Mouse (Mus musculus) liver, embryonic 12.5 days (tissue): ENCODE measurements around the gene Gstcd. TPM values are rescaled to one million over a fixed set of nuclear protein-coding genes. Genes with fewer than 3 reads are reported as not detected.

Source experiments
- ATAC-seq: fragments of 200-750 bp; cut with Nextera tagmentation; 2 replicates; pipeline ENCODE4 v1.8.0; 2017; ENCODE audit warnings: moderate number of reproducible peaks, mild to moderate bottlenecking, moderate library complexity
- H3K27ac ChIP-seq: fragments of 300-500 bp; sonication (generic); 2 replicates; pipeline ENCODE4 v1.5.1; 2016; ENCODE audit warnings: mild to moderate bottlenecking
- H3K27me3 ChIP-seq: fragments of 300-500 bp; sonication (generic); replicated peaks from 2 replicates; pipeline ENCODE4 v1.6.1; 2016; ENCODE audit warnings: mild to moderate bottlenecking, moderate library complexity
- H3K36me3 ChIP-seq: fragments of 300-500 bp; sonication (generic); 2 replicates; pipeline ENCODE4 v1.6.1; 2016; ENCODE audit warnings: mild to moderate bottlenecking, moderate library complexity
- H3K4me1 ChIP-seq: fragments of 300-500 bp; sonication (generic); 2 replicates; pipeline ENCODE4 v1.6.1; 2016
- H3K4me2 ChIP-seq: fragments of 300-500 bp; sonication (generic); 2 replicates; pipeline ENCODE4 v1.6.1; 2016; ENCODE audit warnings: mild to moderate bottlenecking, moderate library complexity
- H3K4me3 ChIP-seq: fragments of 300-500 bp; sonication (generic); 2 replicates; pipeline ENCODE4 v1.5.1; 2016; ENCODE audit warnings: mild to moderate bottlenecking, moderate library complexity
- H3K9ac ChIP-seq: fragments of 300-500 bp; sonication (generic); 2 replicates; pipeline ENCODE4 v1.6.1; 2016; ENCODE audit warnings: mild to moderate bottlenecking, moderate library complexity
- H3K9me3 ChIP-seq: fragments of 300-500 bp; sonication (generic); replicated peaks from 2 replicates; pipeline ENCODE4 v1.6.1; 2016; ENCODE audit warnings: mild to moderate bottlenecking, moderate library complexity
- WGBS: fragments of 180-500 bp; shearing (Covaris S2); methylation state at CpG from one replicate; pipeline ENCODE4 v1.1.7; 2016; ENCODE audit not compliant: insufficient replicate concordance; 5-methylcytosine and 5-hydroxymethylcytosine counted together
- polyA plus RNA-seq: library from polyadenylated mRNA; unstranded; fragments of >200 nt; fragmentation: Nextera tagmentation; extraction: Ambion mirVana; gene quantifications from 2 replicates; pipeline ENCODE4 v1.2.1, GENCODE M21; 2016

The Gstcd gene
- polyA plus RNA-seq: 5.9 and 6.3 TPM in 2 replicates

DNA sequence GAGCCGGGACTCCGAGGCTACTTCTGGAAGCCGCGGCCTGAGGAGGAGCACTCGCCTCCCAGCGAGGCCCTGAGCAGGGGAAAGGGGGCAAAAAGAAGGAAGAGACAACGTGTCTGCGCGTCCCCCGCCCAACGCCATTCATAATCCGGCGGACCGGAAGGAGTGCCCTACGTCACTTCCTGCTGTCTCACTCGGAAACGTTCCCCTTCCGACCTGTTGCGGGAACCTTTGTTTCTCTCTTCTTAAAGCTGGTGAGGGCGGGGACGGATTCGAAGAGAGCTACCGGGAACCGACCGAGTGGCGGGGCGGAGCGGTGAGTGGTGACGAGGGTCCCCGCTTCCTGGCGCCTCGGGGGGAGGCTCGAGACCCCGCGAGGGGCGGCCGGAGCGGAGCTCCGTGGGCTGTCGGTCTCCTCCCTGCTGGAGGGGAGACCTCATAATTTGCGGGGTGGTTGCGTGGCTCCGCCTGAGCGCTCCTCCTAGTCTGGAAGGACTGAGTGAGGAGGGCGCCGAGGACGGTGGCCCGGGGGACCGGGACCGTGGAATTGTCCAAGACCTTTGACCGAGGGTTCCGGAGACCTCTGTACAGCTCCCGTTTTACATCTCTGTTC lies at the start of gene Gstcd, which contains the start of gene Ints12:
TSS of gene Gstcd (minus strand) at position 370 of the 610 bp plus-strand sequence.
TSS of gene Ints12 (plus strand) at position 177 of the 610 bp plus-strand sequence.
- peak; percentile 96 for ATAC-seq
- Histone ChIP-seq H3K27ac (peak within 1 kb of the TSS; percentile 96), H3K4me3 (peak within 1 kb of the TSS; percentile 86), H3K4me1 (peaks cover 39% of the 10 kb centered on the region), H3K36me3 (peaks cover 2% of the 10 kb centered on the region), H3K9ac (peak within 1 kb of the TSS; percentile 97), H3K27me3 (no peaks in the 10 kb centered on the region), H3K9me3 (no peaks in the 10 kb centered on the region), H3K4me2 (peak within 1 kb of the TSS; percentile 76)
- WGBS: 2% methylated on average over 51 of the region's 53 CpGs

DNA sequence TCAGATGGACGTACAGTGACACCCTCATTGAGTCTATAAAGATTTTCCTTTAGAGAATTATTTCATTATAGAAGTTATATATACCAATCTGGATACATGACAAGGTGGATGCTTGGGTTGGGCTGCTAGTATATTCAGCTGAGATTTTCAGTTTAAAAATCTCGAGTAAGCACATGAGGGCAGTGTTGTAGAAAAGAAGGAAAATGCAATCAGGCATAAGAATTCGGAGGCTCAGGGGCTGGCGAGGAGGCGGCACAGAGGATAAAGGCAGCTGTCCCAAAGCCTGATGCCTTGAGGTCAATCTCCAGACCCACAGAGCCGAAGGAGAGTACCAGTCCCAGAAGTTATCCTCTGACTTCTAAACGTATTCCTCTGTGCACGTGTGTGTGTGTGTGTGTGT lies 40.8 kb upstream of the Gstcd start:
- Histone ChIP-seq H3K4me1 (no peaks in the 10 kb centered on the region), H3K9me3 (no peaks in the 10 kb centered on the region), H3K27ac (no peak overlapping the region), H3K4me3 (no peak overlapping the region), H3K27me3 (no peaks in the 10 kb centered on the region), H3K4me2 (no peak overlapping the region), H3K9ac (no peak overlapping the region), H3K36me3 (no peaks in the 10 kb centered on the region)
- 58% methylated on average over 8 of the region's 8 CpGs for WGBS
- ATAC-seq: no peak

DNA sequence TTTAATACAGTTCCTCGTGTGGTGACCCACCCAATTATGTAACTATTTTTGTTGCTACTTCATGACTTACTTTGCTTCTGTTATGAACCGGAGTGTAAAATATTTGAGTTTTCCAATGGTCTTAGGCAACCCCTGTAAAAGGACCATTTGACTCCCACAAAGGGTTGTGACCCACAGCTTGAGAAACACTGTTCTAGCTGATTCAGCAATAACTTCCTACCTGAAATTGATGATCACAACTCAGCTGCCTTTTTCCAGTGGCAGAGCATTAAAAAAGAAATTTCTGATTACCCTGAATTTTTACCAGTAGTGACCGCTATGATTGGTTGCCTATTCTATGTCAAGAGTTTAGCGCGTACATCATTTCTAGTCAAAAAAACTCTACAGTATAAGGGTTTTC lies 39.5 kb upstream of the Gstcd start:
- 87% methylated on average over 5 of the region's 5 CpGs for WGBS
- no peak for ATAC-seq
- H3K9ac ChIP-seq: no peak overlapping the region

DNA sequence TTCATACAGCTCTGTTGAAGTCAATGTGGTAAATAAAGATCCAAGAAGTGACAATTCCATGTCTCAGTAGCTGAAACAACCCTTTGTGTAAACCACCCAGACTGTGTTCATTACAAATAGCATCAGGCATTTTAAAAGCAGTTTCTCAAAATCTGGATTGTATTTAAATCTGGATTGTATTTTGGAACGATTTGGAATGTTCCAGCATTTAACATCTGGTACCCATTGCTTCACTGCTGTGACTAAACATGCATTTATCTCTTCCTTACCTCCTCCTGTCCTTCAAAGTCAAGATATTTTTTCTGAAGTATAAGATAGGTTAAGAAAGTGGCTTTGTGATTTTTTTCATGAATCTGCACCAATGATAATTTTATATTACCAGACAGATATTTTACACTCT lies 21.4 kb upstream of the Gstcd start:
- H3K4me1 ChIP-seq: no peaks in the 10 kb centered on the region
- no peaks in the 10 kb centered on the region for H3K9me3 ChIP-seq
- H3K27me3 ChIP-seq: no peaks in the 10 kb centered on the region
- WGBS: 47% methylated on average over 1 of the region's 1 CpGs
- no peak overlapping the region for H3K9ac ChIP-seq
- no peak for ATAC-seq
- no peak overlapping the region for H3K4me3 ChIP-seq
- no peak overlapping the region for H3K4me2 ChIP-seq
- peaks cover 16% of the 10 kb centered on the region for H3K36me3 ChIP-seq
- H3K27ac ChIP-seq: no peak overlapping the region

More for the DNA sequence above, 39.5 kb upstream of the Gstcd start:
- Histone ChIP-seq H3K27me3 (no peaks in the 10 kb centered on the region), H3K9me3 (no peaks in the 10 kb centered on the region), H3K4me3 (no peak overlapping the region), H3K27ac (no peak overlapping the region), H3K4me1 (no peaks in the 10 kb centered on the region), H3K36me3 (no peaks in the 10 kb centered on the region), H3K4me2 (no peak overlapping the region)

DNA sequence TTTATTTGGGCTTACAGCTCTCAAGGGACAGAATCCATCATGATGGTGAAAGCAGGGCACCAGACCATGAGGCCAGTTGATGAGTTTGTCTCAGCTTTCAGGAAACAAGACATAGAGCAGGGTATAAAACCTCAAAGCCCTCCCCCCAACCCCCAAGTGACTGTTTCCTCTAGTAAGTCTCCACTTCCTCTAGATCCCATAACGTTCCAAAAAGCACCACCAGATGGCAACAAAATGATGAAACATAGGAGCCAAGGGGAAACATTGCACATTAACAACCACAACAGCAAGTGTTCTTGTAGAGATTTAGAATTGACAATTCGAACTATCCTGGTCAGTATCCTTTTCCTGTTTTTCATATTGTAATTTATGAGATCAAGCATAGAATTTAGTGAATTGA lies 19.9 kb upstream of the Gstcd start:
- Histone ChIP-seq H3K27me3 (no peaks in the 10 kb centered on the region), H3K36me3 (peaks cover 29% of the 10 kb centered on the region), H3K4me2 (no peak overlapping the region), H3K27ac (no peak overlapping the region), H3K9me3 (no peaks in the 10 kb centered on the region), H3K4me3 (no peak overlapping the region), H3K4me1 (no peaks in the 10 kb centered on the region), H3K9ac (no peak overlapping the region)
- WGBS: 23% methylated on average over 2 of the region's 2 CpGs
- ATAC-seq: no peak

DNA sequence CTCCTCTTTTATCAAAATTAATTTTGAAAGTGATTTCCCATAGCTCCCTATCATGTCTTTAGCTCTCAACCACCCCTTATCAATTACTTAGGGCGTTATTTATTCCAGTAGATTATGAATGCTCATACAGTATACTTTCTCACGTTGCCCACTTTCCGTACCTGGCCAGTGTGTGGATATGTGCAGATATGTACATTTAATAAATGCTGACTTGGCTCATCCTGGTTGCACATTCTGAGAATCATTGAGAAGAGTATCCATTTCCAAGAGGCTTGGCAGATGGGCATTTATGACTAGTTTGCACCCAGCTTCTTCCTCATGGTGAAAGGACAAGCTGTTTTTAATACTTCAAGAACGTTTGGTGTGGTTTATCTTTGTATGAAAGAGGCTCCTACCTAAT lies 18.0 kb upstream of the Gstcd start:
- Histone ChIP-seq H3K4me2 (no peak overlapping the region), H3K27me3 (no peaks in the 10 kb centered on the region), H3K27ac (no peak overlapping the region), H3K36me3 (peaks cover 44% of the 10 kb centered on the region), H3K4me1 (no peaks in the 10 kb centered on the region), H3K9me3 (no peaks in the 10 kb centered on the region), H3K4me3 (no peak overlapping the region), H3K9ac (no peak overlapping the region)
- ATAC-seq: no peak
- 80% methylated on average over 4 of the region's 4 CpGs for WGBS

DNA sequence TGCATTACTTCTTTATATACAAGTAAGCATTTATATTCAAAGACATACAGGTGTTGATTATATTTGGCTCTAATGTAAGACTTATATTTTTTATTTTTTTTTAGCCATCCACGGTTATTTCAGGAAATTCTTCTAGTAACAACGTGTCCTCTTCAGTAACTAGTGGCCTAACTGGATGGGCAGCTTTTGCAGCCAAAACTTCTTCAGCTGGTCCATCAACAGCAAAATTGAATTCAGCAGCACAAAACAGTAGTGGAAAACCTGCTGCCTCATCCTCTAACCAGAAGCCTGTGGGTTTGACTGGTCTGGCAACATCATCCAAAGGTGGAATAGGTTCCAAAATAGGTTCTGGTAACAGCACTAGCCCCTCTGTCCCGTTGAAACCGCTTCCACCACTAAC lies 16.9 kb upstream of the Gstcd start:
- H3K36me3 ChIP-seq: peaks cover 53% of the 10 kb centered on the region
- WGBS: 83% methylated on average over 4 of the region's 4 CpGs

DNA sequence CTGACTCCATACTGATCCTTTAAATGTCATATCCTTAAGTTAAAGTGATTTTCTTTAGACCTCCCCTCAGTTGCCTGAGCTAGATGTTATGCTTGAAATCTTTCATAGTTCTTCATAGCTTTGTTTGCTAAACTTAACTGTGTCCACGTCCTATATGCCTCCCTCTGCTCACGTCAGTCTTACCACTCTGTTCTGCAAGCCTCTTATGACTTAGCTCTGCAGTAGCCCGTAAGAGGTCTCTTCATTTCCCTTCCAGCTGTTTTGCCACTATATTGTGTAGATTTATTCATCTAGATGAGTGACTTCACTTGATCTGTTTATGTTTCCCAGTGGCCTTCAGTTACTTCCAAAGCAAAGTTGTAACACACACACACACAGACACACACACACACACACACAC lies 12.6 kb upstream of the Gstcd start:
- Histone ChIP-seq H3K4me3 (no peak overlapping the region), H3K36me3 (peaks cover 78% of the 10 kb centered on the region), H3K9me3 (no peaks in the 10 kb centered on the region), H3K27ac (no peak overlapping the region), H3K9ac (no peak overlapping the region), H3K27me3 (no peaks in the 10 kb centered on the region), H3K4me2 (no peak overlapping the region), H3K4me1 (no peaks in the 10 kb centered on the region)
- ATAC-seq: no peak
- WGBS: 84% methylated on average over 3 of the region's 3 CpGs

More for the DNA sequence above, 16.9 kb upstream of the Gstcd start:
- Histone ChIP-seq H3K4me3 (no peak overlapping the region), H3K27ac (no peak overlapping the region), H3K27me3 (no peaks in the 10 kb centered on the region), H3K4me1 (no peaks in the 10 kb centered on the region), H3K9me3 (no peaks in the 10 kb centered on the region), H3K4me2 (no peak overlapping the region), H3K9ac (no peak overlapping the region)
- no peak for ATAC-seq

DNA sequence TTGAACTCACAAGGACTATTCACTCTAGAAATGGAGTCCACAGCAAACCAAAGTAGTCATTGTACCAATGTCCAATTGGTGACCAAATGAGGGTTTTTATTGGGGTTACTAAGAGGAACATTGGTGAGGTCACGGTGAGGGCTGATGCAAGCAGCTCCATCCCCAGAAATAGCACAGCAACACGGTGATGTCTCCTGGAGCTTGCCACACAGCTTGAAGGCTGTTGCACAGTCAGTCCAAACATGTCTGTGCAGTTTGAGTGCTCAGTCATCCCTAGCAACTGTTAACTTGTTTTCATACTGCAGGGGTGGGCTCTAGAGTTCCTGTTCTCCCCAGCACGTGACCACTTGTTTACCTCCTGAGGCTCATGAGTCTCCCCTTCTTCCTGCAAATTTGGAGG lies 11.9 kb upstream of the Gstcd start:
- Histone ChIP-seq H3K27ac (no peak overlapping the region), H3K9me3 (no peaks in the 10 kb centered on the region), H3K4me3 (no peak overlapping the region), H3K4me2 (no peak overlapping the region), H3K9ac (no peak overlapping the region), H3K27me3 (no peaks in the 10 kb centered on the region), H3K4me1 (peaks cover 4% of the 10 kb centered on the region), H3K36me3 (peaks cover 77% of the 10 kb centered on the region)
- WGBS: 81% methylated on average over 3 of the region's 3 CpGs
- no peak for ATAC-seq

DNA sequence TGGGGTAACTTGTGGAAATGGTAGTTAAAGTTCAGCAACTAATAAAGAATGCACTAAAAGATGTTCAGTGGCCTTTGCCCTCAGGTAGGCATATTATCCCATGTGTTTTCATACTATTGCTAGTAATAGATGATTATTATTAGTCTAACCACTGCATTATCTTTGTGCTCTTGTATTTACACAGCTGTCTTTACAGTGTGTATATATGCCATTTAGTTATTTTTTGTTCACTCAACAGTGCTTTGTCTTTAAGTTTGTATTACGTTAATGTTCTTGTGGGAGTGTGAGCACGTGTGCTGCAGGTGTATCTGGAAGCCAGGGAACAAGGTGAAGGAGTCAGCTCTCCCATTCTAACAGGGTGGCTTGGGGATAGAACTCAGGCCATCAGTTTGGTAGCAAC lies 7.1 kb upstream of the Gstcd start:
- whole genome bisulfite sequencing: 83% methylated on average over 2 of the region's 2 CpGs
- Histone ChIP-seq H3K9me3 (no peaks in the 10 kb centered on the region), H3K27me3 (no peaks in the 10 kb centered on the region), H3K4me2 (no peak overlapping the region), H3K36me3 (peaks cover 59% of the 10 kb centered on the region), H3K4me3 (no peak overlapping the region), H3K27ac (no peak overlapping the region), H3K9ac (no peak overlapping the region), H3K4me1 (peaks cover 32% of the 10 kb centered on the region)
- no peak for ATAC-seq

DNA sequence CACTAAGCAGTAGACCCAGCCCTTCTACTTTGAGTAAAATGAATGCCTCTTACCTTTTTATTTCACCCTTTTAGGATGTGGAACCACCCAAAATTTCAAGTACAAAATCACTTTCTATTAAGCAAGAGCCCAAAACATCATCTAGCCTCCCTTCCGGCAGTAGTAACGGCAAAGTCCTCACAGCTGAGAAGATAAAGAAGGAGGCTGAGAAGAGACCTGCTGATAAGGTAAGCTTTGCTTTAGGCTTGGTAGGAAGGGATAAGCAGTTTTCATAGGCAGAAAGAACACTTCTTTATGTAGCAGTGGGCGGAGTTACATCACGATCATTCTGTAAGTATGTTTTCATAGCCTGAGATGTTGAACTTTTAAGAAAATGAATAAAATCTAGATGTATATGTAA lies 6.5 kb upstream of the Gstcd start:
- peaks cover 53% of the 10 kb centered on the region for H3K36me3 ChIP-seq
- peak overlapping the region; percentile 37 for H3K4me2 ChIP-seq
- peak overlapping the region; percentile 10; the same call in 1 of the 2 replicates for H3K27ac ChIP-seq
- no peak overlapping the region for H3K9ac ChIP-seq
- peaks cover 35% of the 10 kb centered on the region for H3K4me1 ChIP-seq
- peak; percentile 83 for ATAC-seq
- 42% methylated on average over 4 of the region's 4 CpGs for WGBS
- H3K27me3 ChIP-seq: no peaks in the 10 kb centered on the region
- no peaks in the 10 kb centered on the region for H3K9me3 ChIP-seq
- H3K4me3 ChIP-seq: no peak overlapping the region

DNA sequence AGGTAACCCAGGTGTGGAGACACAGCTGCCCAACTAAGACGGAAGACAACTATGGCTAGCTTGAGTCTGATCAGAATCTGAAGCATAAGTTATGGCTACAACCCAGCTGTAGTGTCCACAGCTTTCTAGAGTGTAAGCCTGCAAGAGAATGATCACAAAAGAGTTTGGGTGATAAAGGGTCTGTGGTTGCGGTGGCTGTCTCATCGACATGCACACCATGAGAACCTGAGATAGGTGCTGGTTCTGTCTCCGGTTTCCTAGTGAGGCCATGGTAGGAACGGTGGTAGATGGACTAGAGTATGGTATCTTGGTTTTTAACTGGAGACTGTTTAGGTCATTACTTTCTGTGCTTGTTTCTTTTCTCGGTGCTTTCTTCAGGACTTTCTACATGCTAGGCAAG lies 6.1 kb upstream of the Gstcd start:
- H3K36me3 ChIP-seq: peaks cover 52% of the 10 kb centered on the region
- peaks cover 39% of the 10 kb centered on the region for H3K4me1 ChIP-seq
- H3K27ac ChIP-seq: peak overlapping the region; percentile 10; the same call in 1 of the 2 replicates
- H3K4me2 ChIP-seq: peak overlapping the region; percentile 37
- no peaks in the 10 kb centered on the region for H3K9me3 ChIP-seq
- H3K9ac ChIP-seq: no peak overlapping the region
- H3K4me3 ChIP-seq: no peak overlapping the region; the same call in 1 of the 2 replicates
- peak; percentile 50; the same call in 1 of the 2 replicates for ATAC-seq
- WGBS: 54% methylated on average over 6 of the region's 6 CpGs
- no peaks in the 10 kb centered on the region for H3K27me3 ChIP-seq

DNA sequence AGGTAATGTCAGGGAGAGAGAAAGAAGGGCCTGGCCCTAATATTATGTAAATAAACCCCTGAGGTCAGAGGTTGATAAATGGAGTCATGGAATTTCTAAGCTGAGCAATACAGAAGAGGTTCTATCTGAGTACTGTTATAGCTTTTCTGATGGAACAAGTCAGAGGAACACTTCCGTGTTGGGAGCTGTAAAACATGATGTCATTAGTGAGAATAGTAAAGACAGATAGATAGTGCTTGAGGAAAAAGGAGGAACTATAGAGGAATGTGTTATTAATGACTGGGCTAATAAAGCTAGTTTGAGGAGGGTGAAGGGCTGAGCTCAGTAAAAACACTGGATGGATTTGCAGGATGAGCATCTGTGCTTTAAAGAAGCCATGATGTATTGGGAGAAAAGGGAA lies 2.5 kb upstream of the Gstcd start:
- ATAC-seq: no peak
- 51% methylated on average over 1 of the region's 1 CpGs for WGBS

More for the DNA sequence above, 2.5 kb upstream of the Gstcd start:
- Histone ChIP-seq H3K9me3 (no peaks in the 10 kb centered on the region), H3K36me3 (peaks cover 26% of the 10 kb centered on the region), H3K4me2 (no peak overlapping the region), H3K4me3 (no peak overlapping the region), H3K4me1 (peaks cover 54% of the 10 kb centered on the region), H3K9ac (no peak overlapping the region), H3K27ac (no peak overlapping the region), H3K27me3 (no peaks in the 10 kb centered on the region)
